ENCODE assay signal across 18 mouse cellular contexts in the genomic region with DNA sequence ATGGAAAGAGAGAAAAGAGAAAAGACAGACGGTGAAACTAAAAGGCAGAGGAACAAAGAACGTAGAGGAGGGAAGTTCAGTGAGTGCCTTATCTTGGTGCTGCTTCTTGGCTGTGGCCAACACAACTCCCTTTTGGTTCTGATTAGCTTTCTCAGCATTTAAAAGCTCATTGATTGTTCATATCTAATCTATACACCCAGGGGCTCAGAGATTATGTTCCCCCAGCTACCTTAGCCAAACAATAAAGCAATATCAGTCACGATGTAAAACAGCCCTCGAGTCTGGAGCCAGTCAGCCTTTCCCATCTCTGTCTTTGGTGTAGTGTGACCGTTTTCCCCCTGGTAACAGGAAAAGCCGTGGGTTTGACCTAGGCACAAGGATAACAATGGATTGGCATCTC. TPM values are rescaled to one million over a fixed set of nuclear protein-coding genes. Genes with fewer than 3 reads are reported as not detected.
A peak's percentile ranks its signal among the peaks of the same experiment; 100 is the strongest.
DNase-seq lines count a peak whose midpoint lies in the region; ATAC-seq and TF ChIP-seq lines count a peak whose summit lies in the region.
"Had no signal": no experiment of that assay in that cellular context is flagged by ENCODE, and none has a peak within 500 bp of the region (broad histone marks: within the 10 kb centered on the region; RNA-seq: fewer than 3 reads in every experiment).

No protein-coding gene starts in this region.

- TF ChIP-seq RAD21 in MEL (IDR thresholded peaks at IDR 0.05; ENCODE audit: low read depth, low read length) = no peak

- TF ChIP-seq EP300 in MEL (IDR thresholded peaks at IDR 0.05; ENCODE audit: low read depth in 1 of 2, low read length in 2 of 2) = peak; percentile 89 to 91

- H3K27me3 ChIP-seq in heart, embryonic 12.5 days (replicated peaks) = no peaks in the 10 kb centered on the region
- H3K27me3 ChIP-seq in MEL (ENCODE audit: control insufficient read depth in 1 of 2, insufficient read depth in 2 of 2, low read length in 2 of 2) = no peaks in the 10 kb centered on the region
- H3K27me3 ChIP-seq in liver, embryonic 16.5 days (ENCODE audit: control insufficient read depth, insufficient read depth, low read depth, low read length) = no peaks in the 10 kb centered on the region; the same call in 1 of the 2 replicates
- H3K27me3 ChIP-seq: embryonic facial prominence, embryonic 13.5 days had no signal

- H3K4me3 ChIP-seq in heart, embryonic 12.5 days = no peak overlapping the region
- no peak overlapping the region for H3K4me3 ChIP-seq in MEL (ENCODE audit: control insufficient read depth in 1 of 2, insufficient read depth in 1 of 2, low read depth in 2 of 2, low read length in 2 of 2)
- no peak overlapping the region for H3K4me3 ChIP-seq in cortical plate, adult 2 months (ENCODE audit: insufficient read depth, low read length)
- H3K4me3 ChIP-seq in liver, embryonic 16.5 days (ENCODE audit: low read depth, low read length) = no peak overlapping the region
- H3K4me3 ChIP-seq: embryonic facial prominence, embryonic 13.5 days; gastrocnemius, adult 2 months had no signal

- no peak for DNase-seq in heart, adult 9 months (ENCODE audit: low spot score in 2 of 2)
- peak; percentile 59 for DNase-seq in MEL (ENCODE audit: low read depth, low spot score)
- DNase-seq in left cerebral cortex, postnatal 25 days (ENCODE audit: low spot score in 2 of 2) = no peak
- DNase-seq: adrenal gland, adult 2 months; cerebellum, adult 9-11 months; gastrocnemius, adult 2 months; kidney, adult 2 months; kidney, postnatal 14 days; left cerebral cortex, postnatal 4 days; lung, adult 18-20 months; lung, postnatal 14 days; thymus, postnatal 36 days had no signal

- H3K9me3 ChIP-seq in heart, embryonic 12.5 days (replicated peaks) = no peaks in the 10 kb centered on the region
- no peaks in the 10 kb centered on the region for H3K9me3 ChIP-seq in MEL (replicated peaks; ENCODE audit: insufficient read depth, low read length)
- no peaks in the 10 kb centered on the region for H3K9me3 ChIP-seq in liver, embryonic 16.5 days (replicated peaks; ENCODE audit: control insufficient read depth, low read length)
- H3K9me3 ChIP-seq: embryonic facial prominence, embryonic 13.5 days had no signal

- no peak overlapping the region for H3K4me2 ChIP-seq in heart, embryonic 12.5 days
- H3K4me2 ChIP-seq in liver, embryonic 16.5 days (ENCODE audit: low read depth, low read length) = 0 out of 2 replicates have a peak overlapping the region, but pooled peaks have one; percentile 8
- H3K4me2 ChIP-seq: embryonic facial prominence, embryonic 13.5 days had no signal

- WGBS in heart, embryonic 12.5 days = 8% methylated on average over 6 of the region's 6 CpGs
- 8% methylated on average over 6 of the region's 6 CpGs for WGBS in liver, embryonic 16.5 days (ENCODE audit: insufficient replicate concordance)

- H3K9ac ChIP-seq in heart, embryonic 12.5 days = no peak overlapping the region
- no peak overlapping the region for H3K9ac ChIP-seq in MEL (ENCODE audit: control insufficient read depth, low read depth, low read length, poor library complexity, severe bottlenecking)
- no peak overlapping the region for H3K9ac ChIP-seq in liver, embryonic 16.5 days (ENCODE audit: low read depth, low read length)
- H3K9ac ChIP-seq: embryonic facial prominence, embryonic 13.5 days had no signal

- no peak for TF ChIP-seq POLR2A in MEL (IDR thresholded peaks at IDR 0.05; ENCODE audit: control insufficient read depth in 1 of 2, insufficient read depth in 1 of 2, low read depth in 1 of 2, low read length in 2 of 2, poor library complexity in 1 of 2)
- TF ChIP-seq POLR2A in cortical plate, adult 2 months (IDR thresholded peaks at IDR 0.05; ENCODE audit: extremely low read depth, insufficient read depth, low read length) = no peak

- H3K27ac ChIP-seq in heart, embryonic 12.5 days (ENCODE audit: poor library complexity, severe bottlenecking) = no peak overlapping the region; the same call in 1 of the 2 replicates
- H3K27ac ChIP-seq in MEL (ENCODE audit: control insufficient read depth, low read depth, low read length) = no peak overlapping the region
- H3K27ac ChIP-seq in cortical plate, adult 2 months (ENCODE audit: insufficient read depth, low read length) = peak overlapping the region; percentile 5; the same call in 1 of the 2 replicates
- no peak overlapping the region for H3K27ac ChIP-seq in liver, embryonic 16.5 days (ENCODE audit: low read length)
- H3K27ac ChIP-seq: embryonic facial prominence, embryonic 13.5 days; gastrocnemius, adult 2 months had no signal

- no peaks in the 10 kb centered on the region for H3K79me2 ChIP-seq in MEL (ENCODE audit: control insufficient read depth, insufficient read depth, low read length, poor library complexity)

- ATAC-seq in heart, embryonic 12.5 days (ENCODE audit: insufficient number of reproducible peaks, low FRiP score) = peak; percentile 34; the same call in 1 of the 2 replicates
- peak; percentile 53 for ATAC-seq in liver, embryonic 16.5 days (ENCODE audit: low read depth)
- ATAC-seq in erythroid progenitor cell, adult 5-6 weeks (replicated peaks; ENCODE audit: low FRiP score, poor library complexity, severe bottlenecking) = no peak
- ATAC-seq: inflammation-experienced regulatory T-cells, adult 6 months had no signal

- no peak for TF ChIP-seq CTCF in MEL (IDR thresholded peaks at IDR 0.05 in 2 of 3, conservative IDR thresholded peaks at IDR 0.05 in 1 of 3; ENCODE audit: control insufficient read depth in 1 of 3, insufficient read depth in 1 of 3, low read depth in 2 of 3, low read length in 3 of 3, poor library complexity in 1 of 3, severe bottlenecking in 1 of 3)
- TF ChIP-seq CTCF in cortical plate, adult 2 months (IDR thresholded peaks at IDR 0.05; ENCODE audit: extremely low read depth, insufficient read depth, low read length) = no peak

- intact Hi-C loops in left cerebral cortex, postnatal 25 days (cut with DNase I) = no loop called here

- 0 out of 2 replicates have a peak, but pooled peaks cover 8% of the 10 kb centered on the region for H3K36me3 ChIP-seq in heart, embryonic 12.5 days
- peaks cover 0 to 12% of the 10 kb centered on the region in 2 experiments; a peak in 2 of 4 replicates for H3K36me3 ChIP-seq in MEL (ENCODE audit: control insufficient read depth in 1 of 2, insufficient read depth in 2 of 2, low read length in 2 of 2)
- H3K36me3 ChIP-seq in liver, embryonic 16.5 days (ENCODE audit: control insufficient read depth, insufficient read depth) = no peaks in the 10 kb centered on the region
- H3K36me3 ChIP-seq: embryonic facial prominence, embryonic 13.5 days had no signal

- H3K4me1 ChIP-seq in heart, embryonic 12.5 days (replicated peaks) = peaks cover 68% of the 10 kb centered on the region
- H3K4me1 ChIP-seq in MEL (ENCODE audit: control insufficient read depth in 1 of 2, insufficient read depth in 2 of 2, low read length in 2 of 2) = peaks cover 0 to 13% of the 10 kb centered on the region in 2 experiments; a peak in 3 of 4 replicates
- no peaks in the 10 kb centered on the region; the same call in 1 of the 2 replicates for H3K4me1 ChIP-seq in cortical plate, adult 2 months (ENCODE audit: control insufficient read depth, insufficient read depth, low read length)
- H3K4me1 ChIP-seq in liver, embryonic 16.5 days (ENCODE audit: control insufficient read depth, low read depth, low read length) = peaks cover 3% of the 10 kb centered on the region; the same call in 1 of the 2 replicates

TF ChIP-seq in MEL, 35 proteins besides CTCF, POLR2A, EP300 and RAD21:
- peak; percentile 32; the same call in 1 of the 2 replicates for TF ChIP-seq SIN3A (IDR thresholded peaks at IDR 0.05; ENCODE audit: low read length)
- peak; percentile 63; the same call in 1 of the 2 replicates for TF ChIP-seq ETS1 (IDR thresholded peaks at IDR 0.05; ENCODE audit: low read depth, low read length)
- TF ChIP-seq POLR2AphosphoS2 (IDR thresholded peaks at IDR 0.05; ENCODE audit: low read length) = no peak
- peak; percentile 36; the same call in 1 of the 2 replicates for TF ChIP-seq MAFK (IDR thresholded peaks at IDR 0.05; ENCODE audit: borderline replicate concordance, low read depth, low read length)
- TF ChIP-seq BHLHE40 (IDR thresholded peaks at IDR 0.05; ENCODE audit: borderline replicate concordance, low read depth, low read length) = no peak
- peak; percentile 93 for TF ChIP-seq RCOR1 (IDR thresholded peaks at IDR 0.05; ENCODE audit: low read depth, low read length)
- TF ChIP-seq GABPA (IDR thresholded peaks at IDR 0.05; ENCODE audit: low read depth, low read length) = no peak
- TF ChIP-seq GATA1 (IDR thresholded peaks at IDR 0.05; ENCODE audit: low read depth, low read length) = peak; percentile 95
- TF ChIP-seq TCF12 (IDR thresholded peaks at IDR 0.05; ENCODE audit: low read depth, low read length) = peak; percentile 85

RNA-seq across cellular contexts. Expression of gene Slc1a3, which starts 48.7 kb away (rescaled TPM):
- polyA plus RNA-seq in heart, embryonic 12.5 days (2016; fragmentation: Nextera tagmentation; extraction: Ambion mirVana) = 19.7 and 19.9 TPM in 2 replicates
- not detected in 2 replicates for total RNA-seq in MEL (2012; rRNA removed)
- not detected for polyA plus RNA-seq in MEL (2012; ENCODE audit: insufficient read depth in 1 of 2, insufficient read length in 2 of 2, low read depth in 1 of 2, low replicate concordance in 2 of 2, missing spikeins in 1 of 2)
- 373 TPM in 2 replicates for polyA plus RNA-seq in cortical plate, adult 2 months (2012; rRNA removed)
- polyA plus RNA-seq in liver, embryonic 16.5 days (2015; fragmentation: Nextera tagmentation; extraction: Ambion mirVana) = 0.18 and 0.47 TPM in 2 replicates
- 100 to 1,000 TPM; 333 to 334 TPM for total RNA-seq in left cerebral cortex, postnatal 25 days (2021)
- 6.5 and 19.7 TPM in 2 replicates for total RNA-seq in erythroid progenitor cell, adult 5-6 weeks (2015; ENCODE audit: low replicate concordance)
- total RNA-seq in erythroid progenitor cell, adult 5-6 weeks (2017; ENCODE audit: low replicate concordance) = 1.7 and 2.6 TPM in 2 replicates

Comparison
In these comparisons a context has a peak if more than half of its experiments do, and no peak if none do; other contexts are left out.
1. RNA of gene Slc1a3, which starts 48.7 kb away (polyA plus RNA-seq): 373 TPM in cortical plate, adult 2 months; 19.7 to 19.9 TPM in heart, embryonic 12.5 days, 0.18 to 0.47 TPM in liver, embryonic 16.5 days and not detected in MEL; every median in the first group is over 10 times any median in the second.